In the genomic region with DNA sequence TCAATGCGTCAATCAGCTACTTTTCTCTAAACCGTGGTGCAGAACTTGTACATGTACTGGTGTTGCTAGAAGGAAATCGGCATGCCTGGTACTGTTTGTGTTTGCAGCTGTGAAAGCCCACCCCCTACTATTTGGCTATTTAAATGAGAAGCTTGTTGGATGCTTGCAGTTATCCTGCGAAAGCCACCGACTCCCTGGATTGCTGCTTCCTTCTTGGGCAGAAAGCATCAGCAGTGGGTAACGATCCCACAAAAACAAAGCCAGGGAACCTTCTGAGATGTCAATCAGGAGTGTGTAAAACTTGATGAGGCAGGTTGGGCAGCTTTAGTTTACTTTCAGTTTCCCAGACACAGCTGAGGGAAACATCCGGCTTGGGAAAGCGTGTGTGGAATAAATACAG, we compare ENCODE assay signal across 8 mouse cellular contexts. TPM values are rescaled to one million over a fixed set of nuclear protein-coding genes. Genes with fewer than 3 reads are reported as not detected.
DNase-seq lines count a peak whose midpoint lies in the region; ATAC-seq lines count a peak whose summit lies in the region.

No protein-coding gene starts in this region.

- DNase-seq in kidney, postnatal 10 days, result no peak
- DNase-seq in embryonic facial prominence, embryonic 10.5 days (ENCODE audit: low spot score), result peak; percentile 9
- no peak for DNase-seq in hindbrain, embryonic 14.5 days (ENCODE audit: low spot score)
- DNase-seq in thymus, postnatal 10 days (ENCODE audit: low spot score in 2 of 2), result no peak
- no peak for DNase-seq in left cerebral cortex, postnatal 14 days (ENCODE audit: low spot score in 2 of 2)
- DNase-seq in urinary bladder, adult 2 months (ENCODE audit: low spot score), result no peak

- no peaks in the 10 kb centered on the region for H3K36me3 ChIP-seq in kidney, embryonic 15.5 days
- no peaks in the 10 kb centered on the region for H3K36me3 ChIP-seq in embryonic facial prominence, embryonic 10.5 days (replicated peaks)
- H3K36me3 ChIP-seq in hindbrain, embryonic 14.5 days (replicated peaks; ENCODE audit: control insufficient read depth, insufficient read depth), result no peaks in the 10 kb centered on the region
- H3K36me3 ChIP-seq in midbrain, embryonic 15.5 days (replicated peaks), result no peaks in the 10 kb centered on the region

- H3K9me3 ChIP-seq in kidney, embryonic 15.5 days (replicated peaks), result no peaks in the 10 kb centered on the region
- H3K9me3 ChIP-seq in embryonic facial prominence, embryonic 10.5 days, result no peaks in the 10 kb centered on the region
- no peaks in the 10 kb centered on the region for H3K9me3 ChIP-seq in hindbrain, embryonic 14.5 days (ENCODE audit: control insufficient read depth, low read length)
- no peaks in the 10 kb centered on the region for H3K9me3 ChIP-seq in midbrain, embryonic 15.5 days

- intact Hi-C loops in left cerebral cortex, postnatal 14 days (cut with DNase I), result loop anchor here (5.0 kb wide), 2 partner anchors 103 to 168 kb away; no protein-coding TSS in a partner anchor

- ATAC-seq in kidney, embryonic 15.5 days (replicated peaks; ENCODE audit: low FRiP score), result no peak
- ATAC-seq in hindbrain, embryonic 14.5 days (ENCODE audit: low FRiP score), result no peak
- ATAC-seq in midbrain, embryonic 15.5 days (replicated peaks), result no peak

- WGBS in kidney, embryonic 15.5 days, result 5% methylated on average over 8 of the region's 8 CpGs
- 8% methylated on average over 8 of the region's 8 CpGs for WGBS in embryonic facial prominence, embryonic 10.5 days
- 4% methylated on average over 8 of the region's 8 CpGs for WGBS in hindbrain, embryonic 14.5 days
- WGBS in midbrain, embryonic 15.5 days, result 4% methylated on average over 8 of the region's 8 CpGs

- H3K27me3 ChIP-seq in kidney, embryonic 15.5 days, result peaks cover 34% of the 10 kb centered on the region
- H3K27me3 ChIP-seq in embryonic facial prominence, embryonic 10.5 days (replicated peaks; ENCODE audit: low read depth, poor library complexity, severe bottlenecking), result peaks cover 41% of the 10 kb centered on the region
- no peaks in the 10 kb centered on the region for H3K27me3 ChIP-seq in hindbrain, embryonic 14.5 days (ENCODE audit: control insufficient read depth, insufficient read depth, low read length)
- H3K27me3 ChIP-seq in midbrain, embryonic 15.5 days (replicated peaks), result no peaks in the 10 kb centered on the region

- peaks cover 13% of the 10 kb centered on the region for H3K4me1 ChIP-seq in kidney, embryonic 15.5 days
- H3K4me1 ChIP-seq in embryonic facial prominence, embryonic 10.5 days, result peaks cover 14% of the 10 kb centered on the region
- peaks cover 17% of the 10 kb centered on the region for H3K4me1 ChIP-seq in hindbrain, embryonic 14.5 days (replicated peaks; ENCODE audit: control insufficient read depth, insufficient read depth, low read length)
- peaks cover 21% of the 10 kb centered on the region for H3K4me1 ChIP-seq in midbrain, embryonic 15.5 days

- peak overlapping the region; percentile 63 for H3K4me3 ChIP-seq in kidney, embryonic 15.5 days (replicated peaks)
- H3K4me3 ChIP-seq in embryonic facial prominence, embryonic 10.5 days, result peak overlapping the region; percentile 81
- H3K4me3 ChIP-seq in hindbrain, embryonic 14.5 days (replicated peaks; ENCODE audit: low read length), result peak overlapping the region; percentile 88
- peak overlapping the region; percentile 95 for H3K4me3 ChIP-seq in midbrain, embryonic 15.5 days

- no peak overlapping the region for H3K9ac ChIP-seq in kidney, embryonic 15.5 days
- H3K9ac ChIP-seq in hindbrain, embryonic 14.5 days, result peak overlapping the region; percentile 97
- H3K9ac ChIP-seq in midbrain, embryonic 15.5 days, result peak overlapping the region; percentile 98

- H3K4me2 ChIP-seq in kidney, embryonic 15.5 days, result peak overlapping the region; percentile 99
- H3K4me2 ChIP-seq in hindbrain, embryonic 14.5 days (replicated peaks), result peak overlapping the region; percentile 70
- H3K4me2 ChIP-seq in midbrain, embryonic 15.5 days, result peak overlapping the region; percentile 70

- H3K27ac ChIP-seq in kidney, embryonic 15.5 days, result no peak overlapping the region
- H3K27ac ChIP-seq in embryonic facial prominence, embryonic 10.5 days (replicated peaks), result no peak overlapping the region
- H3K27ac ChIP-seq in hindbrain, embryonic 14.5 days, result peak overlapping the region; percentile 98
- peak overlapping the region; percentile 99 for H3K27ac ChIP-seq in midbrain, embryonic 15.5 days

RNA-seq across cellular contexts. Expression of gene Anks1b, which starts 0.7 kb away (rescaled TPM):
- 2.5 and 4.1 TPM in 2 replicates for polyA plus RNA-seq in kidney, embryonic 15.5 days (2015; fragmentation: Nextera tagmentation; extraction: Ambion mirVana)
- 0.53 and 1.6 TPM in 2 replicates for polyA plus RNA-seq in embryonic facial prominence, embryonic 10.5 days (2016; fragmentation: Nextera tagmentation; extraction: Ambion mirVana)
- 69.4 and 77.5 TPM in 2 replicates for polyA plus RNA-seq in hindbrain, embryonic 14.5 days (2014; fragmentation: Nextera tagmentation; extraction: Ambion mirVana)
- 89.6 and 96.8 TPM in 2 replicates for polyA plus RNA-seq in midbrain, embryonic 15.5 days (2015; fragmentation: Nextera tagmentation; extraction: Ambion mirVana)
- 100 to 1,000 TPM; 452 to 460 TPM for total RNA-seq in left cerebral cortex, postnatal 14 days (2021)
- polyA plus RNA-seq in urinary bladder, adult 2 months (2012; rRNA removed), result 0.16 and 0.29 TPM in 2 replicates

Comparison
In these comparisons a context has a peak if more than half of its experiments do, and no peak if none do; other contexts are left out.
1. H3K27ac ChIP-seq: peak in hindbrain, embryonic 14.5 days (single experiment) and midbrain, embryonic 15.5 days (single experiment); none in kidney, embryonic 15.5 days (single experiment) and embryonic facial prominence, embryonic 10.5 days (single experiment).
2. RNA of gene Anks1b, which starts 0.7 kb away (polyA plus RNA-seq): 89.6 to 96.8 TPM in midbrain, embryonic 15.5 days and 69.4 to 77.5 TPM in hindbrain, embryonic 14.5 days; 2.5 to 4.1 TPM in kidney, embryonic 15.5 days, 0.53 to 1.6 TPM in embryonic facial prominence, embryonic 10.5 days and 0.16 to 0.29 TPM in urinary bladder, adult 2 months; every median in the first group is over 10 times any median in the second.
3. Peak in every context shown above with its lines, with median percentiles within 50 percentile points of each other: H3K4me2 ChIP-seq and H3K4me3 ChIP-seq.